Mouse (Mus musculus) adrenal gland, adult (tissue): ENCODE measurements around the gene Prss28.

Experiments used
- DNase-seq, 2 experiments: peaks; one replicate each; pipeline ENCODE4 v3.0.0; 2022 to 2023; ENCODE audit warnings: low spot score in 1 of 2; ENCODE audit not compliant: inconsistent age in 2 of 2

Prss28 gene

DNA sequence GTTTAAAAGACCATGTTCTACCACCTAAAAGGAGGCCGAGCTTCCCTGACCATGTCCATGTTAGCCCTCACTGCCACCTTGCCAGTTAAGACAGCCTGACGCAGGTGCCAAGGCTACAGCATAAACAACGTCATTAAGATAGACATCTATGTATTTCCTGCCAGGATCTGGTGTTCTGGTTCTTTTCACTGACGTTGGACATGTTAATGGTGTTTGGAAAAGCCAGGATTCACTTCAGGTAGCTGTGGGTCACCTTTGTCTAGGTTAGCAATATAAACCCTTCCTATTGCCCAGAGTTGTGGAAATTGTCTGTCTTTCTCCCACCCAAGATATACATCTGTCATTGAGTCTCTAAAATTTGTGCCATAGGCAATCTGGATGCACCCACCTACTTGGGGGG lies at the start of gene Prss28:
Gene Prss28 (plus strand): TSS at position 301 of the 400 bp plus-strand sequence.
- DNase-seq: no peak

DNA sequence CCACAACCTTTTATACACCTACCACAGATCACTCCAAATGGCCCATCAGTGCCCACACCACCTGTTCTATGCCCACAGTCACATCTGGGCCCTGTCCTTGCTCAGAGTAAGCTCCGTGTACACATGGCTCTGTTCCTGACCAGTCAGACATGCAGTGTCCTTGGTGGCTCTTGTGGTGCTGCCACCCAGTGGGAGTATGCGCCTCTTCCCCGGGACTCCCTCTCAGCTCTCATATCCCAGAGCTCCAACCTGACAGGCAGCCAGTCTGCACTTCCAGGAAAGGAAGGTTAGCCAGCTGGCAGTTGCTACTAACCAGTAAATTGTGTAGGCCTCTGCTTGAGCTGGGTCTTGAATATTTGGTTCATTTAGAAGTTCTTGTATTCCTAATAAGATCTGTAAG lies 44.0 kb upstream of the Prss28 start:
- DNase-seq: peak; percentile 73 to 88

DNA sequence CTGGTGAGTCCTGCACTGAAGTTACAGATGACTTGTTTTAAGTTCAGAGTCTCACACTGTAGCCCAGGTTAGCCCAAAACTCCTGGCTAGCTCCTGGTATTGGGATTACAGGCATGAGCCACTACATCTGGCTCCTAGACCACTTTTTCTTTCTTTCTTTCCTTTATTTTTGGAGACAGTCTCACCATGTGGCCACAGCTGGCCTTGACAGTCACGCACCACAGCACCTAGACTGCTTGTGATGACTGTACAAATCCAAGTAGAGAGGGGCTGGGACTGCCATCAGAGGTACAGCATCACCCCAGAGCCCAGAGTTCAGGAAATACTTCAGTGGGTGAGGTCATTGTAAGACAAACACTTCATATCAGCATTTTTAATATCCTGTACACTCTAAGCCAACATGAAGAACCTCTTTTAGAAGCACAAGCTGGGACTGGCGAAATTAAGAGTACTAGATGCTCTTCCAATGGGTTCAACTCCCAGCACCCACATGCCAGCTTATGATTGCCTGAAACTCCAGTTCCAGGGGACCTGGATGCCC lies 37.6 kb upstream of the Prss28 start:
- DNase-seq: no peak

DNA sequence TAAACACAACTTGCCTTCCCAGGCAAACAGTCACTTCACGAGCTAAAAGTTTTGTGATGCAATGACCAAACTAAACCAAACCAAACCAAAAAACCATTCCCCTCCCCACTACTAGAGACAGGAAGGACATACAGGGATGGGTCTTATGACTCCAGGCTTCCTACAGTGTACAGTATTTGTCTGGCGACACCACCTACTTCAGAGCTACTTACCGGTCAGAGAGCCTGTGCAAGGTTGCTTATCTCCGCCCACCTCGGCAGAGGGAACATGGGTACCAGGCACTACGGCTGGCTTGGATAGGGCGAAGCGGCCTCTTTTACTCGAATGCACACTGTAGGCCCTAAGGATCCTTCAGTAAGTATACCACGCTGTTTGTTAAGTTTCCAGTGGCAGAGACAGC lies 36.1 kb upstream of the Prss28 start:
- peak in 1 of 2 experiments; percentile 43 for DNase-seq

DNA sequence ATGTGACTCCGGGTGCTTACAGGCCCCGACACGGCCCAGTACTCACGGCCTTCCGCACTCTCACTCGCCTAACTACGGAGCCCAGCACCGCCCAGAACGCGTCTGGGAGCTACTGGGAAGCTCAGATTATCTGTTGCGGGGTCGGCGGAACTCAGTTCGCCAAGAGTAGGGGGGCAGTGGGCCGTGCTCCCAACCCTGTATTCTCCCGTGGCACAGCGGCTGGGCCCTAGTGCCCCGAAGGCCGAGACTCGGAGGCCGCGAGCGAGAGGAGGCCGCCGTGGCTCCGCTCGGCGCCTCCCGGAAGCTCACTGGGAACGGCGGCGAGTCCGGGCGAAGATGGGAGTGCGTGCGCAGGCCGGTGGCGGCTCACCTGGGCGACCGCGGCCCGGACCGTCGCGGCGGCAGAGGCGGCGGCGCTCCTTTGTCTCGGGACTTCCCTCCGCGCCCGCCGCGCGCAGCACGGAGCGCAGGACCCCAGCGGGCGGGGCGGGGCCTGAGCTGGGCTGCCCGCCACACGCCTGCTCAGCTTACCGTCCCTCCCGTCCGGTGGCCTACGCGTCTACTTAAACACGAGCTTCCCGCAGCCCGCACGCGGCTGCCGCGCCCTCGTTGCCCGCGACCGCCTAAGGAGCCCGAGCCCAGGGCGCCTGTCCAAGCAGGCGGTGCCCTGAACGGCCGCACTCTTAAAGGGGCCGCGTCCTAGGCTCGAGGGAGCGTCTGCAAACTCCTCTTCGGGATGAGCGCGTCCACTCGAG lies 35.3 kb upstream of the Prss28 start:
- DNase-seq: peak; percentile 93 to 99

DNA sequence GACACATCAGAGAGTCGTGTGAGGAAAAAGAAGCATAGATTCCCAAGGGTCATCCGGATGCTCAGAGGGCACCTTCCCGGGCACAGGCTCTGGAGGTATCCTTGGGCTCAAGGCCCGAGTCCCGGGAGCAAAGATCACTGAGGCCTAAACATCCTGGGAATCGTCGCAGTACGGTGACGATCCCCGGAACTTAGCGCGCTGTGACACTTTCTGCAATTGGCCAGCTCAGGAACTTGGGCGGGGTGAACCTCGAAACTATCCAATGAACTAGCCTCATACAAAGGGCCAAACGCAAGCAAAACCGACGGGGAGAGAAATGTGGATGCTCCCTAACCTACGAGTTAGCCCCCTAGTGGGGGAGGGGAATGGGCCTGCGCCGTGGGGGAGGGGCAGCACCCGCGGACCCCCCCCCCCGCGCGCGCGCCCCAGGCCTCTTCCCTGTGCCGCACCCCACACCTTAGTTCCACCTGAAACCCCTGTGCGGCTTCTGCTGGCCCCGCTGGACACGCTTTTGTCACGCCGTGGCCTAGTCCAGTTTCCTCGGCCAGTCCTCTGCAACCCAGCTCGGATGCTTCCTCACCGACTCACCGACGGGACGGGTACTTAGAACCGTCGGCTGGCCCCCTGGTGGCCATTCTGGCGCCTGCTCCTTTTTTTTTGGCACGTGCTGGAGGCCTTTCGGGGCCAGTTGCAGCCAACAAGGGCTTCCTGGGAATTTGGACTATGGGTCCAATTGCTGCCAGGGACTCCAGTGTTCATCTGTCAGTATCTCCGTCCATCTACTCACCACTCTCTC lies 34.5 kb upstream of the Prss28 start:
- peak; percentile 95 to 100 for DNase-seq

DNA sequence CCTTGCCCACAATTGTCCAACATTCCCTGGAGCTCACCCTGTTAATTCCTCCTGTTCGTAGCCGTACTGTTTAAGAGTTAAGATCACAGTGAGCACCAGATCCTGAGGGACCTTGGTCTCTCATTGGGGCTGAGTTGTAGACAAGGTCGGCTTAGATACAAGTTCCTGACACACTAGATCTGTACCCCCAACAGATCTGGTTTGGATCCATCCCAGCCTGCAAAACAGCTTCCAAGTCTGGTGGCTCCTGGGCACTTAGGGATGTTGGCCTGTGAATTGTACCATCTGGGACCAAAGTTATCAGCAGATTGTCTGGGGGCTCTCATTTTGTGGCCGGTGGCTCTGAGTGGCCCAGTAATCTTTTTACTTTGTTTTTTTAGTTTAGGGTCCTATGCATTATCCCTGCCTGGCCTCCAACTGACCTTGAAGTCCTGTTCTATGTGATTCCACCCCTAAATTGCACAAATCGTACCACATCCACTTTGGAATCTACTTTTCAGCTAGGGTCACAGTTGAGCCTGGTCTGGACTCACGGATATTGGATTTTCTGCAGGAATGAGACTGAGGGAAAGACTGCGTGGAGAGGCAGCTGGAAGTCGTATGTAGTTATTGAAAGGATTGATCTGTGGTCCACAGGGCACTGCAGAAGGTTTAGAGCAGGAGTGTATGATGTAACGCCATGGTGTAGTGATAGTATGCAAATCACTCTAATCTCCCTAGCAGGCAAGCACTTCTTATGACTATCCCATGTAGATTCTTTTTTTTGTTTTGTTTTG lies 33.7 kb upstream of the Prss28 start, which contains the start of gene Ube2i:
Gene Ube2i (minus strand): TSS at position 52 of the 776 bp plus-strand sequence.
- no peak for DNase-seq

DNA sequence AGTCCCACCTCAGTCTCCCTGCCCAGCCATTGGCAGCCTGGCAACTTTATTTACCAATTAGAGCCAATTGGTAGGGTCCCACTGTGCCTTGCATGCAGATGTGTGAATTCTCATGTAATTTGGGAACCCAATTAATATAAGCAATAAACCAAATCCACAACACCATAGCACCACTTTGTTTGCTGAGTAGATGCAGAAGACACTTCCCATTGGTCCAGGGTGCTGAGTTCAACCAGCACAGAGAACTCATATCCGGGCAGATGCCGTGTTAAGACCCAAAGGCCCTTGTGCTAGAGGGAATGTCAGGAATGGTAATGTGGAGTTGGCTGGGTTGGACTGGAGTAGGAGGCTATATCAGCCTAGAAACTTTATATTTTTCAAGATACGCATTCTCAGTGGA lies 32.6 kb upstream of the Prss28 start:
- DNase-seq: no peak

DNA sequence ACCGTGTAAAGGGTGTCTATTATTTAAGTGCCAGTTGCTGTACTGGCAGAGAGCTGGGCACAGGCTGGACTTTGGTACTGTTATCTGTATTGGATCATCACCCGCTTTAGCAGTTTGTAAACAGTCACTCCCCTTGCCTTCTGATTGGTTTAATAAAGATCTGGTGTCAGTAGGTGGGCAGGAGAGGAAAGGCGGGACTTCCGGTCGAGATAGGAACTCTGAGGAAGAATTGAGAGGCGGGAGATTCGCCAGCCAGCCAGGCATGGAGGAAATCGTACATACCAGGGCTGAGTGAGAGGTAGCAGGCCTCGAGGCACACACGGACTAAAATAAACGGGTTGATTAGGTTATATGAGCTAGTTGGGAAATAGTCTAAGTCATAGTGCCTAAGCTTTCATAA lies 26.3 kb upstream of the Prss28 start:
- peak; percentile 66 to 79 for DNase-seq

DNA sequence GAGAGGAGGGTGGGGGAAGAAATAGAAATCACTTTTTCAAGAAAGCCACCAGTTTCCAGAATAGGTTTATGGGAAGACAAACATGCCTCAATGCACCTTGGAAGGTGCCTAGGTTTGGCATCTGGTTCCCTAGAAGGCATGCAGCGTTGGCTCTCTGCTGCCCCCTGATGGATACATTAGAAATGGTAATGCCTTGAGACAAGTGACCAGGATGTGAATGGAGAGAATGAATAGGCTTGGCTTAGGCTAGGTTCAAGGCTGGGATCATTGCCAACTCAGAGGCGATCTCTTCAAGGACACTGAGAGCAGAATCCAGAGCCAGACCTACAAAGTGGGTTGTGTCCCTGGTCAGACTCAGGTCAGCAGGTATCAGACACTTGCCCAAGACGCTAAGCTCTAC lies 23.4 kb upstream of the Prss28 start:
- DNase-seq: peak; percentile 76 to 93

DNA sequence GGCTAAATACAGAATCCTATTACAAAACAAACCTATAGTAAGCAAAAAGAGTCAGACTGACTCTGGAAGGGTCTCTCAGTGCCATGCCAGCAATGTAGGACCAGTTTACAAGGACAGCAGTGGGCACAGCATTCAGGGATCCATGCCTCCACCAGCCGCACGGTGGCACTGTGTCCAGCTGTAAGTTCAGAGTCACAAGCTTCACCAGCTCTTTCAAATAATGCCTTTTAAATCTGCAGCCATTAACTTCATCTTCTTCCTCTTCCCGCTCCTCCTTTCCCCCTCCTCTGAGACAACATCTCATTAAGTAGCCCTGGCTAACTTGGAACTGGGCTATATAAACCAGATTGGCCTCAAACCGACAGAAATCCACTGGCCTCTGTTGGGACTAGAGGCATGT lies 19.6 kb upstream of the Prss28 start:
- DNase-seq: peak; percentile 45 to 80

DNA sequence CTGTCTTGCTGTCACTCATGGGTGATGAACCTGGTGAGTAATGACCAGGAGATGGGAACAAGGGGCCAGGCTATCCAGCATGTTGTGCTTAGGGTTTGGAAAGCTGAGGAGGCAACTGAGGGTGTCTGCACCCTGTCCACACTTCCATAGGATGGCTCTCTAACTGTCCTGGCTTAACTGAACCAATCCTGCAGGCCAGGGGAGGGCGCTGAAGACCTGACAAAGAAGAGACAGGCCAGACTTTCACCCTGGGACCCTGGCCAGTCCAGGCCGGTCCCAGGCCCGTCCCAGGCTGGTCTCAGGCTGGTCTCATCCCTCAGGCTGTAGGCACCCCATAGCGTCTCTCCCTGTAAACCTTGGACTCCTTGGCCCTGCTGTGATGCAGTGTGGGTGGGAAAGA lies 18.0 kb upstream of the Prss28 start:
- no peak for DNase-seq

DNA sequence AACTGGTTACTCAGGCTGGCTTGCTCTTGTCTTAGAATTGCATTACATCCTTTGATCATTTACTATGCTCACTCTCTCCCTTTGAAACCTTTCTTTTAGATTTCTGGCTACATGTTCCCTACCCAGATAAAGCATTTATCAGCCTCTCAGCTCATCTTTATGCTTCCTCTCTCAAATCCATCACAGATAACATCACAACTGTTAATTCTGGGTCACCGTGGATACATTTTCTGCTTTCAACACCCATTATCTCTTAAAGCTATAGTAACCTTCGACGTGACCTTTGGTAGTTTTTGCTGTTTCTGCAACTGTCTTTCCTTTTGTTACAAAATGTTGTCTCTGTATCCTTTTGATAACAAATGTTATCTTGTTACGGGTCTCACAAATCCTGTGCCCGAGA lies 15.0 kb upstream of the Prss28 start:
- DNase-seq: no peak

DNA sequence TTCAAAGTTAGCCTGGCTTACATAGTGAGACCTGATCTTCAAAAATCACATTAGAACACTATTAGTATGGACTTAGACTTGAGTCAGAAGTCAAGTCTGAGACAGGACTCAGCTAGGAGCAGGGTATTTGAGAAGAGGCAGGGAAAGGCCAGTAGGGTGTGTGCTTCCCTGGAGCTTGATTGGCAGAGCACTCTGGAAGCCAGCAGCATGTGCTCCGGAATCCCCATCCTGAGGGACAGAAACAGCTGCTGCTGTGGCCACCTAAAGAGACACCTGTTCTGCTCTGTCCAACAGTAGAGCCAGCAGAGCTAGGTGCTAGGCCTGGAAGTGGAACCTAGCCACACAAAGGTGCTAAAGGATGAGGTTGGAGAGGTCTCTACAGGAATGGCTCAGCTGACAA lies 14.3 kb upstream of the Prss28 start:
- no peak for DNase-seq

DNA sequence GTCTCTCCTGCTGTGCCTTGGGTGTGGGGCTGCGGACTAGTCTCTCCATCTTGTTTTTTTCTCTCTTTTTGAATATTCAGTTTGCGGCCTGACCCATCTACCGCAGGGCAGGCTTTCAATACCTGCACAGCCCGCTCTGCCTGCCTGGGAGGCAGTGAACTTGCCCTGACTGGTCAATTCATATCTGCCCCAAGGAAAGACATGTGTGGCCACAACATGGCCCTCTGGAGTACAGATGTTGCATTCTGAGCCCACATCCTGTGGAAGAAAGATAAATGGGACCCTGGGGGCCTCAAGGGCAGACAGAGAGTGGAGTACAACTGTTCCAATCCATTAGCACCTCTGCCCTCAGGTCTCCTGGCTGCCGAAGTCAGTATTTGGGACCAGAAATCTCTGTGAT lies 10.4 kb upstream of the Prss28 start, which contains the start of gene Prss34:
Gene Prss34 (plus strand): TSS at position 301 of the 400 bp plus-strand sequence.
- DNase-seq: no peak

DNA sequence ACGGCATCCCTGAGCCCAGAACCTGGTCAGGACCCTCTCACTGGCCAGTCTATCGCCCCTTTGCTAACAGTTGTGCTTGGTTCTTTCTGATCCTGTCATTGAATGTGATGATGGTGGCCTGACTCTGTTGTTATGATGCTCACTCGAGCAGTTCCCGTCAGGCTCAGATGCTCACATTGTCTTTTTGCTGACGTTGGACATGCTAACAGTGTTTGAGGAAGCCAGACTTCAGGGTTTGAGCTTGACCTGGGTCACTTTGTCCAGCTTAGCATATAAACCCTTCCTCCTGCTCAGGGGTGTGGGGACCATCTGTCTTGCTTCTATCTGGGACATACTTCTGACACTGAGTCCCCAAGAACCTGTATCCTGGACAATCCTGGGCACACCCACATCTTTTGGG lies 9.9 kb downstream of the Prss28 start, which contains the start of gene Prss29:
Gene Prss29 (plus strand): TSS at position 301 of the 400 bp plus-strand sequence.
- no peak for DNase-seq

DNA sequence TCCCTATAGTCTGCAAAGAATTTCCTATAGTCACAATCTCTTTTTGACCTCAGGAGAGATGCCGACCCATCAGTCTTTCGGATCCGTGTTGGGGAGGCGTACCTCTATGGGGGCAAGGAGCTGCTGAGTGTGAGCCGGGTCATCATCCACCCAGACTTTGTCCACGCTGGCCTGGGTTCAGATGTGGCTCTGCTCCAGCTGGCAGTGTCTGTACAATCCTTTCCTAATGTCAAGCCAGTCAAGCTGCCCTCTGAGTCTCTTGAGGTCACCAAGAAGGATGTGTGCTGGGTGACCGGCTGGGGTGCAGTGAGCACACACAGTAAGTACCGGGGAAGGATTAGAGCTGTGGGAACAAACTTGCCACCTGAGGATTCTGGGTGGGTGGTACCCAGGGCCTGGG lies 12.4 kb downstream of the Prss28 start:
- no peak for DNase-seq

DNA sequence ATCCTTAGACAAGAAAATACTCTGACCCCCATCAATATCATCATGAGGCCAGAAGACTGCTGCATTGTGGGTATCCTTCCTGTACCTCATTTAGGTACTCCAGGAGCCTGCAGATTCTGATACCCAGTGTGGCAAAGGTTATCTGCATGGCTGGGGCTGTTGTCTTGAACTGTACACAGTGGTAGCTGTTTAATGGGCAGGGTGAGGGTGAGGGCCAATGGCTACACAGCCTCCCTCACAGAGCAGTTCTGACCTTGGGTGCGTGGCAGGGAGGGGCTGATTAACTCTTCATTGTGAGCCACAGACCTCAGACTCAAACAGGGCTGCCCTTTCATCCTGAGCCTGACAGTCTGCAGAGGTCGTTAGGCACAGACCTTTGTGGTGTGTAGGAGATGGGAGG lies 14.5 kb downstream of the Prss28 start:
- DNase-seq: no peak

DNA sequence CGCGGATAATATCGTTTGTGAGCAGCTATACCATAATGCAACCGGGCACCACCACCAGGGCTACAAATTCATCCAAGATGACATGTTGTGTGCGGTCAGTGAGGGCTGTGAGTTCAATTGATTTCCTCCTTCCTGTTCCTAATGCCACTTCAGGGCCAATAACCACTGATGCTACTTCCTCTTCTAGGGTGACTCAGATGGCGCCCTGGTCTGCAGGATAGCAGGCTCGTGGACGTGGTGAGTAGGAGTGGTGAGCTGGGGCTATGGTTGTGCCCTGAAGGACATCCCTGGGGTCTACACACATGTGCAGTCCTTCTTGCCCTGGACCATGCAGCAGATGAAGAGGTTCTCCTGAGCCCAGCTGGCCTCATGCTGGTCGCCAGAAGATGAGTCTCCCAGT lies 23.9 kb downstream of the Prss28 start:
- DNase-seq: no peak

DNA sequence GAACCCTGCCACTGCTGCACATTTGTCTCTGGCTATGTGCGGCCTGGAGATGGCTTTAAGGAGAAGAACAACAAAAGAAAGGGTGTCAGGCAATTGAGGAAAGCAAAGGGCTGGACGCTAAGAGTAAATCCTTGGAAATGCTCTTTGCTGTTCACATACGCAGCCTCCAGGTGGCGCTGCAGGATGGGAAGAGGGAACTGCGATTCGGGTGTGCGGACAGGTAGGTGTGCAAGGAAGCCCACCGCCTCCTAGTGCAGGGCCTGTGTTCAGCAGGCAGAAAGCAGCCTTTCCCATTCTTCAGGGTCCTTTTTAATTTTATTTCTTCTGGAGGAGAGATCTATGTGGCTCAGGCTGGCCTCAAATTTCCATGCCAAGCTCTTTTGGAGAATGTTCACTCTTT lies 25.5 kb downstream of the Prss28 start:
- DNase-seq: peak; percentile 54 to 84

DNA sequence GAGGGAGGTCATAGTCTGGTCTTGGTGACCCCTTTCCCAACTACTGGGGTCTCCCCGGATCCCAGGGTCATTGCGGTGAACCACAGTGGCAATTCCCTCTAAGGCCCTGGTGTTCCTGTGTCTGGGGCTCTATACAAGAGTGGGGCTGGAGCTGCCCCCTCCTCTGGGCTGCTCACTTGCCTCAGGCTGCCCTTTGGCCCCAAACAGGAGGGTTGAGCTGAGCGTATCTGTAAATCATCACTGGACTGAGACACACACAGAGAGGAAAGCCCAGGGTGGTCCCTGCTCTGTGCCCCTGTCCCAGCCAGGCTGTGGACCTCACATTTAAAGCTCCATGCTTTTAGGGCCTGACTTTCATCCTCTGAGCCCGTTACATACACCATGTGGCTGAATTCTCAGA lies 29.8 kb downstream of the Prss28 start:
- no peak for DNase-seq
